Mouse (Mus musculus) c-Kit-positive CD71-positive TER-119-negative erythroid progenitor cells, embryonic 14.5 days (primary cell): ENCODE measurements around the gene Oaf.

Source experiments
- DNase-seq: peaks from one replicate; pipeline ENCODE4 v3.0.0-alpha.2; 2013; ENCODE audit warnings: low read depth

Oaf gene

DNA sequence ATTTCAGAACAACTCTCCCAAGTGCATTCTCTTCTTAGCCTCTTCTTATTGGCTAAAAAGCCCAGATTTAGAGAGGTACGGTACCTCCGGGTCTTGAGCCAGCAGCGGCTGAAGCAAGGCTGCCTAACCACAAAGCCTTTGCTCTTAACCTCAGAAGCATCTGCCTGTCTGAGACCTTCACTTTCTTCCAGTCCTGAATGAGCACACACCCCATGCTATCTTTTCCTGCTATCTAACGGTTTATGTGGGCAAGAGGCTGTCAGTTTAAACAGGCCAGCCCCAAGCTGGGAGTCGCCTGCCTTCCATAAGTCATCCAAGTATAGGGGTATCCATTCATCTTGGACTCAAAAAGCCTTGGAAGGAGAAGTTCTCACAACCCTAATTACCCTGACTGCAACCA lies 2.7 kb upstream of the Oaf start:
- DNase-seq, result no peak

DNA sequence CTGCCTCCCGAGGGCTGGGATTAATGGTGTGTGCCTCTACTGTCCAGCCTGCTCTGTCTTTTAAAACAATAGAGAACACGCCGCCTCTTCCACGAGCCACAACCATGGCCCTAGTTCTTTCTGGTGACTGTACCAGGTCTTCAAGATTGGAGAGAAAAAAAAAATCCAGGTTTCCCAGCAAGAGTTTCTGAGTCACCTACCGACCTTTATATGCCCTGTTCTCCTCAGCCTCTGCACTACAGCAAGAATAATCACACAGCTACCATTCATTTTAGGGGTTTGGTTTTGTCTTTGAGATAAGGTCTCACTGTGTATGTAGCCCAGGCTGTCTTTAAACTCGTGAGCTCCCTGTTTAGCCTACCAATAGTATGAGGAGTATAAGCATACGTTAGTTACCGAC lies 2.3 kb upstream of the Oaf start:
- no peak for DNase-seq

DNA sequence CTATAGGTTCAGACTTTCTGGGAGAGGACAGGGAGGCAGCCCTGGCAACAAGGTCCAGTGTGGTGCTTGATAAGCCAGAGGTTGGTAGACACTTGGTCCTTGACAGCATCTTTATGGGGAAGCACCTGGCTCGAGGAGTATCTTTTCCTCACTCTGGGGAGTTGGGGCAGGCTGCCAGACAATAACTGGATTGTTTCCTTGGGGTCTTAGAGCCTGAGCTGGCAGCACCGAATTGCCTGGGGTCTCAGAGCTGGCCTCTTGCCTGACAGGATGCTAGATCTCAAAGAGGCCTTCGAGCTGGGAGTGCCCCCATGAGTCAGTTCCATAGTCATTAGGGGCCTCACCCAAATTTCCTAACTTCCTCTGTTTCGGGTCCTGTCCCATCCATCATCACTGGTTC lies 1.6 kb upstream of the Oaf start:
- DNase-seq, result no peak

GRCm38 (mm10) chr9:43240594-43240900 lies 836 bp upstream of the Oaf start:
- DNase-seq, result no peak

- no peak for DNase-seq
Observed at GRCm38 (mm10) chr9:43238631-43239545, 823 bp downstream of the Oaf start.

GRCm38 (mm10) chr9:43238167-43238566 lies 1.5 kb downstream of the Oaf start:
- no peak for DNase-seq

GRCm38 (mm10) chr9:43237111-43237775 lies 2.5 kb downstream of the Oaf start:
- no peak for DNase-seq

GRCm38 (mm10) chr9:43236576-43236975 lies 3.1 kb downstream of the Oaf start:
- no peak for DNase-seq

GRCm38 (mm10) chr9:43236106-43236505 lies 3.6 kb downstream of the Oaf start:
- no peak for DNase-seq

DNA sequence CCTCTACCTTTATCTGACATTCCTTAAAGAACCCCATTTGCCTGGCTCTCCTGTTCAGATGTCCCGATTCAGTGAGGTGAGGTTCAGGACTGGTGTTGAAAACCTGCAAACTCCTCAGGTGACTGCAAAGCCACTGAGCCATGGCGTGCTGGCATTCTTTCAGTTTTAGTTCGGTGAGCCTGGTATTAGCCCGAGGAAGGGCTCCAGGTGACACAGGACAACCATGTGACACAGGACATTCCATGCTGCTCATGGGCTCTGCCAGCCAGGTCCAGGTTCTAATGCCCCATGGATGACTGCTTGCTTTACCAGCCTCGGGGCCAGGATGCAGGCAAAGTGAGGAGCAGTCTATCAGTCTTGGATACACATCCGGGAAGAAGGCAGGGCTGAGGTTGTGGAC lies 4.4 kb downstream of the Oaf start:
- DNase-seq, result no peak

GRCm38 (mm10) chr9:43234496-43234895 lies 5.2 kb downstream of the Oaf start:
- DNase-seq, result peak; percentile 89

- no peak for DNase-seq
Observed at GRCm38 (mm10) chr9:43233515-43233914, 6.2 kb downstream of the Oaf start.

- DNase-seq, result no peak
Observed at GRCm38 (mm10) chr9:43233044-43233443, 6.7 kb downstream of the Oaf start.

GRCm38 (mm10) chr9:43232286-43232685 lies 7.4 kb downstream of the Oaf start:
- no peak for DNase-seq

- DNase-seq, result no peak
Observed at GRCm38 (mm10) chr9:43231805-43232204, 7.9 kb downstream of the Oaf start.

DNA sequence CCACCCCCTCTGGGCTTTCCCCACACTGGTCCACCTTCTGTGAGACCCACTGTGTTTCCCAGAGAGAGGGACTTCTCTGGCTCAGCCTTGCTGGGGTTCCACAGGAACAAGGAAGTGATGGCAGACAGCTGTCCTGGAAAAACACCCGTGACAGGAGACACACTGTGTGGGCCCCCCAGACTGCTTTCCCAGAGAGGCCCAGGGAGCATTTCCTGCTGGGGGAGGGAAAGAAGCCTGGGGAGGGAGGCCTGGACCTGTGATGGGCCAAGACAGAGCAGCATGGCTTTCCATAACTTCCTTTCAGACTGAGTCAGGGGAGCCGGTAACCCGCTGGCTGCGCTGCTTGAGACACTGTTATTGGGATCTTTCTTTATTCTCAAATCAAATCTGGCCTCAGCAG lies 8.8 kb downstream of the Oaf start:
- DNase-seq, result no peak

GRCm38 (mm10) chr9:43229962-43230361 lies 9.7 kb downstream of the Oaf start:
- no peak for DNase-seq

- DNase-seq, result no peak
Observed at GRCm38 (mm10) chr9:43229398-43229895, 10.3 kb downstream of the Oaf start.

GRCm38 (mm10) chr9:43228745-43229144 lies 11.0 kb downstream of the Oaf start:
- no peak for DNase-seq

GRCm38 (mm10) chr9:43227626-43228025 lies 12.1 kb downstream of the Oaf start:
- no peak for DNase-seq

DNA sequence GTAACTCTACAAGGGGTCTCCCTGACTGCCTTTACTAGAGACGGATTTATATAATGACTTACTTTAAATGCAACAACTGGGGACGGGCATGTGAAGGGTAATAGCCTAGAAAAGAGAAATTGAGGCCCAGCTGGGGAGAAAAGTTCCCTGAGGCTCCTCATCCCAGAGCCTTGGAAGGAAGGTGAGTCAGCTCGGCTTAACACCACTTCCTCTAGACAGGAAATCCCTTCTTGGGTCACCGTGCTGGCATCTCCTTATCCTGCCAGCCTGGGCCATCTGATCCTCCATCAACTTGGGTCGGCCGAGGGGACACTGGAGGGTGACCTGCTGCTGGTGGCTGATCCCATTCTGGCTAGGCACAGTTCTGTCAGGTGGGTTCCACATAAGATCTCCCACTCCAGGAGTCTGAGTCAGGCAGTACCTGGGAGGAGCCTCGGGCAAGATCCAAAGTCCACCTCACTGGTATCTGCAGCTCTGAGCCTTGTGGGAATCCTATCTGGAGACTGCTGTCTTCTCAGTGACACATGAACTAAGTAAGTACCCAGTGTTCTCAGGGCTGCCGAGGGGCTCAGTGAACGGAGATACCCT lies 13.0 kb downstream of the Oaf start:
- DNase-seq, result no peak

DNA sequence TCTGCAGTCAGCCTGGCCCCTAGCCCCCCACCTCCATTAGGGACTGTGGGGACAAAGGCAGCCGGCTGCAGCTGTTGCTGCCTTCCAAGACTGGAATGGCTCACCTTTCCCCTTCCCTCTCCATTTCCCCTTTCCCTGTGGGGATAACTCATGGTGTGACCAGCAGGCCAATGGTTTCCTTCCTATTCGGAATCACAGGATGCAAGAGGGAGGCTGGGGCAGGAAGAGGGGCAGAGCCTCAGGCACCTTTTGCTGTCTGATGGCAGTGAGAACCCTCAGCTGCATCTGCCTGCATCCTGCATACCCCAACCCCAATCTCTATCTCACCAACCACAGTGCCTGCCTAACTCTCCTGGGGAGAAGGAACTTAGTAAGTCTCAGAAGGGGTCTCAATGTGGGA lies 14.2 kb downstream of the Oaf start:
- DNase-seq, result no peak

GRCm38 (mm10) chr9:43224771-43225355 lies 14.8 kb downstream of the Oaf start:
- DNase-seq, result no peak
